19 mouse cellular contexts compared by ENCODE assay signal in the genomic region with DNA sequence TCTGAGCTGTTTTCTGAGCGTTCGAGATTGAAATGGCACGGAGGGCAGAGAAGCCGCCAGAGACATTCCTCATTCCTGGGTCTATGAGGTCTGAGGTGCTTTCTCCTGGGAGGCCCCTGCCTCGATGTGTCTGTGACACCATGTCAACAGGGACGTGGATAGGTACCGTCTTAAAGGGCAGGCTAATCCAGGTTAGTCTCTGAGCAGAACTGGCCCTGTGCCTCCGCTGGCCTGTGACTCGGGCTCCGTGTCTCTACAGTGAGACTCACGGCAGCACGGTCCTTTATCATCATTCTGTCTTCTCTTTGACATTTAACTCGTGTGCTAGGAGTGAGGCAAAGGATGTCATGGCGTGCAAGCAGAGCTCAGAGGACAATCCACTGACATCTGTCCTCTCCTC.
"Had no signal": no experiment of that assay in that cellular context is flagged by ENCODE, and none has a peak within 500 bp of the region (broad histone marks: within the 10 kb centered on the region; RNA-seq: fewer than 3 reads in every experiment).

No protein-coding gene starts in this region.

- H3K4me1 ChIP-seq: midbrain, embryonic 12.5 days; midbrain, embryonic 15.5 days; neural tube, embryonic 12.5 days had no signal

- H3K9me3 ChIP-seq: kidney, embryonic 15.5 days; limb, embryonic 15.5 days; midbrain, embryonic 12.5 days; midbrain, embryonic 15.5 days; neural tube, embryonic 12.5 days; neural tube, embryonic 15.5 days had no signal

- H3K27ac ChIP-seq: kidney, embryonic 15.5 days; limb, embryonic 15.5 days; liver, embryonic 14.5 days; macrophage; midbrain, embryonic 12.5 days; midbrain, embryonic 15.5 days; neural tube, embryonic 12.5 days; neural tube, embryonic 15.5 days; stomach, postnatal 0 days had no signal

- ATAC-seq: liver, postnatal 0 days; lung, postnatal 0 days; midbrain, embryonic 15.5 days had no signal

- H3K4me3 ChIP-seq: kidney, embryonic 15.5 days; limb, embryonic 15.5 days; midbrain, embryonic 12.5 days; midbrain, embryonic 15.5 days; neural tube, embryonic 12.5 days; neural tube, embryonic 15.5 days had no signal

- H3K9ac ChIP-seq: kidney, embryonic 15.5 days; limb, embryonic 15.5 days; liver, embryonic 14.5 days; liver, postnatal 0 days; lung, embryonic 14.5 days; midbrain, embryonic 12.5 days; midbrain, embryonic 15.5 days; neural tube, embryonic 12.5 days; neural tube, embryonic 15.5 days had no signal

- DNase-seq: kidney, postnatal 10 days; layer of hippocampus, adult 9-11 months; liver, postnatal 0 days; lung, embryonic 14.5 days; right cerebral cortex, adult 18-20 months; thymus, adult 2 months; thymus, postnatal 14 days; thymus, postnatal 4 days had no signal

- H3K4me2 ChIP-seq: kidney, embryonic 15.5 days; limb, embryonic 15.5 days; liver, embryonic 11.5 days; lung, embryonic 14.5 days; midbrain, embryonic 12.5 days; midbrain, embryonic 15.5 days; neural tube, embryonic 12.5 days; neural tube, embryonic 15.5 days had no signal

- H3K36me3 ChIP-seq: kidney, embryonic 15.5 days; limb, embryonic 15.5 days; midbrain, embryonic 12.5 days; midbrain, embryonic 15.5 days; neural tube, embryonic 12.5 days; neural tube, embryonic 15.5 days had no signal

- H3K27me3 ChIP-seq: midbrain, embryonic 12.5 days; midbrain, embryonic 15.5 days; neural tube, embryonic 12.5 days had no signal
